Mouse (Mus musculus): ENCODE data around the gene Olfr1012.
"Not testable (repeated sequence)": the region's sequence is repeated elsewhere in the genome, so short reads cannot be mapped to it uniquely, and the experiment has no call there.

The Olfr1012 gene

DNA sequence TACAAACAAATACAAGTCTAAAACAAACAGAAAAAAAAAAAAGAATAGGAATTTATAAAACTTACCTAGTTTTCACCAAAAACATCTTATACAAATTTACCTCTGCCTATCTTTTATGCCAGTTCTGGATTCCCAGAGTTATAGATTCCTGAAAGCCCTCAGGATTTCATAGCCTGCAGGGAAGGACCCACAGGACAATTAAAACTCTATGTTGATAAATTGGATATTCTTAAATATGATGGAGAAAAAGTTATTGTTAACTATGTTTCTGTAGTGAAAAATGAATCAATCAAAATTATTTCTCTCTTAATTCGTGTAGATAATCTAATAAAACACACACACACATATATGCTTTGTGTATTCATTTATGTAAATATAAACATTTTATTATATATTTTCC lies at the start of gene Olfr1012:
Olfr1012 (minus strand) TSS at position 101 of the 400 bp plus-strand sequence.
- DNase-seq = no peak

GRCm38 (mm10) chr2:85804501-85804900 lies 41.9 kb upstream of the Olfr1012 start:
- no peak for DNase-seq

- DNase-seq = no peak
Observed at GRCm38 (mm10) chr2:85802444-85802843, 39.9 kb upstream of the Olfr1012 start, which contains the start of gene Olfr1016. Olfr1016 (minus strand) TSS chr2:85802544.

DNA sequence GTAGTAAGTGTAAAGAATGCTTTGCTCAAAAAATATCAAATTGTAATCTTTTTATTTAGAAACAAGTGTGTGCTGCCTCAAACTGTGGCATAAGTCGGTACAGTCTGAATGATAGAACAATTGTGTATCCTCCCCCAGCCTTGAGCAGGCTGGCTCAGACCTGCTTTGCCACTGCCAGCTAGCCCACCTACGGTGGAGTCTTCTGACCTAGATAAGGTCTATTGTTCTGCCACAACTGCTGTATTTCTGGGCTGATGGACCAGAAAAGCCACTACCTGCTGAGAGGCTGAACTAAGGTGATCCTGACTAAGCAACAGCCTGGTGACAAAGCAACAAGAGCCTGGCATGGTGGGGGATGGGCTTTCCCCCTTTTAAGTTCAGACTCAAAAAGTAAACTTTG lies 29.8 kb upstream of the Olfr1012 start:
- DNase-seq = no peak

GRCm38 (mm10) chr2:85781717-85782116 lies 19.2 kb upstream of the Olfr1012 start, which contains the start of gene Olfr1015:
Olfr1015 (plus strand) TSS chr2:85782017.
- no peak for DNase-seq

GRCm38 (mm10) chr2:85772413-85772812 lies 9.8 kb upstream of the Olfr1012 start, which contains the start of gene Olfr1014:
Olfr1014 (plus strand) TSS chr2:85772713.
- no peak for DNase-seq

GRCm38 (mm10) chr2:85766798-85767197 lies 4.2 kb upstream of the Olfr1012 start, which contains the start of gene Olfr1013:
Olfr1013 (plus strand) TSS chr2:85767098.
- DNase-seq = no peak

DNA sequence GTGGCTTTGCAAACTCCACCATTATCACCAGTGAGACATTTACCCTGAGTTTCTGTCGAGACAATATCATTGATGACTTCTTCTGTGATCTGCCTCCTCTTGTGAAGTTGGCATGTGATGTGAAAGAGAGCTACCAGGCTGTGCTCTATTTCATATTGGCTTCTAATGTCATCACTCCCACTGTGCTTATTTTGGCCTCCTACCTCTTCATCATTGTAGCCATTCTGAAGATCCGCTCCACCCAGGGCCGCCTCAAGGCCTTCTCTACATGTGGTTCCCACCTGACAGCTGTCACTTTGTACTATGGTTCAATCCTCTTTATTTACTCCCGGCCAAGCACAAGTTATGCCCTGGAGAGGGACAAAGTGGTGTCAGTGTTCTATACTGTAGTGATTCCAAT lies 8.7 kb downstream of the Olfr1012 start:
- DNase-seq = no peak

DNA sequence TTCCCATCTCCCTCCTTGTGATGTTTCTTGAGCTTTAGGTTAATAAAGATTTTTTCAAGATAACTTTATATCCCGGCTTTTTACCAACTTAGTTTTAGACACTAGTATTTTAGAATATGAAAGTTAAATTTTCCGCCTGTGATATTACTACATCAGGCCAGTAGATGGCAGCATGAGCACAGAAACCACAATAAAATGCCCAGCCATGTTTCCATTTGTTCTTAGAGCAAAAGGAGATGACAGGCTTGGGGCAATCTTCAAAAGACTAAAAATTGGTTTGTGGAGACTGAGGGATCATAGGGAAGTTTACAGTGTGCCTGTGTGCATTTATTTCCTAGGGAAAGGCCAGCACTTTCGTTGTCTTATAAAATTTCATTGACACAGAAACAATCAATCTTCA lies 36.8 kb downstream of the Olfr1012 start:
- DNase-seq = no peak

DNA sequence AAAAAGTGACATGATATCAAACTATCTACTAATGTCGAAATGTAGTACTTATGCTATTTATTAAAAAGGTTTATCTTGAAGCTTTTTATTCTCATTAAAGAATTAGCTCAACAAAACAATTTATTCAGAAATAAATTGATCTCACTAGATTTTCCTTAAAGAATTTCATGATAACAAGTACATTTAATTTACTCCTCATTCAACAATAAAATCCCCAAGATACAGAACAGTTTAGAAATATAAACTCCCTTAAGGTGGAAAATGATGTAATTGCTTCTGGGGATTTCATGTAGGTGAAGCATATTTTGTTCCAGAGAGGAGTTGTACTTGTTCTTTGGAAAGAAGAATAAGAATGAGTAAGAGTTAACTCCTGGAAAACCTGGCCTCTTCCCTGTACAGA lies 47.4 kb downstream of the Olfr1012 start, which contains the start of gene Olfr1009:
Olfr1009 (plus strand) TSS at position 301 of the 400 bp plus-strand sequence.
- no peak for DNase-seq

GRCm38 (mm10) chr2:85711159-85711558 lies 51.4 kb downstream of the Olfr1012 start:
- no peak for DNase-seq

- not testable (repeated sequence) for DNase-seq
Observed at GRCm38 (mm10) chr2:85710680-85711079, 51.9 kb downstream of the Olfr1012 start.

Data from B cell, adult 2 months (primary cell).